Mouse (Mus musculus): ENCODE data around the gene Eps8l2.

- no peak for TF ChIP-seq CTCF (IDR thresholded peaks at IDR 0.05; ENCODE audit: borderline replicate concordance, extremely low read depth, insufficient read depth, insufficient read length)
- TF ChIP-seq POLR2A (IDR thresholded peaks at IDR 0.05; ENCODE audit: borderline replicate concordance, extremely low read depth, insufficient read depth, insufficient read length, poor library complexity, severe bottlenecking) = peak; percentile 25; the same call in 1 of the 2 replicates
Observed at GRCm38 (mm10) chr7:141391625-141392551, 53.2 kb downstream of the Eps8l2 start, which contains the start of gene Taldo1.

Measured in brain, embryonic 14.5 days (tissue).